Comparison of ENCODE assay signal across 33 mouse cellular contexts in the genomic region with DNA sequence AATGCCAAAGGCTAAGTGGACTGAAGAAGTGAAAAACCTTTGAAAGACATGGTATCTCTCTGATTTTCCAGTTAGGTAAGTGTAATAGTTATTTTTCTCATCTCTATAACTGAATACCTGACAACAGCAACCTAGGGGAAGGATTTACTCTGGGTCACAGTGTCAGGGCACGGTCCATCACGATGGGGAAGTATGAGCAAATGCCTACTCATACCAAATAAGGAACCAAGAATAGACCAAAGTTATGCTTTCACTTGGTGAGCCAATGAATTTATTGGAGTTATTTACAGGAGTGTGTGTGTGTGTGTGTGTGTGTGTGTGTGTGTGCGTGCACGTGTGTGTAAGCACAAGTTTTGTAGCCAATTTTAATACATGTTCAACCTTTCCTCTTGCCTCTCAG. TPM values are rescaled to one million over a fixed set of nuclear protein-coding genes. Genes with fewer than 3 reads are reported as not detected.
A peak's percentile ranks its signal among the peaks of the same experiment; 100 is the strongest.
DNase-seq lines count a peak whose midpoint lies in the region; ATAC-seq and TF ChIP-seq lines count a peak whose summit lies in the region.
"Had no signal": no experiment of that assay in that cellular context is flagged by ENCODE, and none has a peak within 500 bp of the region (broad histone marks: within the 10 kb centered on the region; RNA-seq: fewer than 3 reads in every experiment).

No protein-coding gene starts in this region.

- peaks cover 4% of the 10 kb centered on the region for H3K4me1 ChIP-seq in bone marrow macrophage, adult 2 months (ENCODE audit: control insufficient read depth, insufficient read depth, low read length)
- H3K4me1 ChIP-seq in heart, embryonic 11.5 days (ENCODE audit: control insufficient read depth, insufficient read depth, low read length), result peaks cover 4% of the 10 kb centered on the region; the same call in 1 of the 2 replicates
- H3K4me1 ChIP-seq: embryonic facial prominence, embryonic 15.5 days had no signal

- TF ChIP-seq POLR2A in bone marrow macrophage, adult 2 months (IDR thresholded peaks at IDR 0.05; ENCODE audit: borderline replicate concordance, low read depth, low read length), result no peak

- no peak for TF ChIP-seq CTCF in bone marrow macrophage, adult 2 months (IDR thresholded peaks at IDR 0.05; ENCODE audit: low read depth, low read length)

- peak; percentile 66; the same call in 1 of the 2 replicates for ATAC-seq in monocyte, adult 5-6 weeks (replicated peaks; ENCODE audit: insufficient number of reproducible peaks, low FRiP score, low TSS enrichment, poor library complexity, severe bottlenecking)
- ATAC-seq in heart, embryonic 11.5 days (replicated peaks; ENCODE audit: insufficient number of reproducible peaks, low FRiP score, low TSS enrichment), result no peak
- ATAC-seq: CD4-positive, CD25-positive, alpha-beta regulatory T cell, adult 4 months; forebrain, embryonic 15.5 days had no signal

- H3K79me2 ChIP-seq in macrophage (ENCODE audit: inconsistent target), result no peaks in the 10 kb centered on the region

- no peak overlapping the region for H3K9ac ChIP-seq in heart, embryonic 11.5 days (ENCODE audit: low read depth, low read length)
- H3K9ac ChIP-seq: embryonic facial prominence, embryonic 12.5 days; embryonic facial prominence, embryonic 15.5 days; forebrain, embryonic 12.5 days; forebrain, embryonic 15.5 days; hindbrain, embryonic 12.5 days; hindbrain, embryonic 15.5 days had no signal

- H3K36me3 ChIP-seq in macrophage (ENCODE audit: inconsistent target), result no peaks in the 10 kb centered on the region
- no peaks in the 10 kb centered on the region for H3K36me3 ChIP-seq in heart, embryonic 11.5 days (ENCODE audit: control insufficient read depth, insufficient read depth, low read length)
- H3K36me3 ChIP-seq: embryonic facial prominence, embryonic 12.5 days; embryonic facial prominence, embryonic 15.5 days; forebrain, embryonic 12.5 days; forebrain, embryonic 15.5 days; heart, embryonic 10.5 days; hindbrain, embryonic 12.5 days; hindbrain, embryonic 15.5 days had no signal

- H3K9me3 ChIP-seq in heart, embryonic 11.5 days (replicated peaks; ENCODE audit: control insufficient read depth, low read length), result peaks cover 7% of the 10 kb centered on the region
- H3K9me3 ChIP-seq: embryonic facial prominence, embryonic 15.5 days; forebrain, embryonic 15.5 days; heart, embryonic 10.5 days had no signal

- no peaks in the 10 kb centered on the region for H3K27me3 ChIP-seq in heart, embryonic 11.5 days (ENCODE audit: control insufficient read depth, insufficient read depth, low read length)
- H3K27me3 ChIP-seq: embryonic facial prominence, embryonic 12.5 days; embryonic facial prominence, embryonic 15.5 days; forebrain, embryonic 12.5 days; forebrain, embryonic 15.5 days; hindbrain, embryonic 12.5 days; hindbrain, embryonic 15.5 days had no signal

- peak overlapping the region; percentile 19; the same call in 1 of the 2 replicates for H3K27ac ChIP-seq in bone marrow macrophage, adult 2 months (ENCODE audit: insufficient read depth, low read depth, low read length)
- H3K27ac ChIP-seq in macrophage, result peak overlapping the region; percentile 24; the same call in 1 of the 2 replicates
- no peak overlapping the region for H3K27ac ChIP-seq in heart, embryonic 11.5 days (ENCODE audit: low read depth, low read length)
- H3K27ac ChIP-seq: embryonic facial prominence, embryonic 12.5 days; embryonic facial prominence, embryonic 15.5 days; forebrain, embryonic 12.5 days; forebrain, embryonic 15.5 days; heart, adult 2 months; heart, embryonic 10.5 days; hindbrain, embryonic 12.5 days; hindbrain, embryonic 15.5 days had no signal

- no peak overlapping the region for H3K4me2 ChIP-seq in heart, embryonic 11.5 days
- H3K4me2 ChIP-seq: embryonic facial prominence, embryonic 12.5 days; embryonic facial prominence, embryonic 15.5 days; forebrain, embryonic 12.5 days; forebrain, embryonic 15.5 days; hindbrain, embryonic 12.5 days; hindbrain, embryonic 15.5 days had no signal

- 20% methylated on average over 4 of the region's 4 CpGs for WGBS in macrophage (ENCODE audit: missing documents)
- 86% methylated on average over 4 of the region's 4 CpGs for WGBS in heart, embryonic 11.5 days (ENCODE audit: insufficient replicate concordance)

- no peak overlapping the region for H3K4me3 ChIP-seq in bone marrow macrophage, adult 2 months (ENCODE audit: insufficient read depth, low read length)
- H3K4me3 ChIP-seq in macrophage (ENCODE audit: inconsistent target), result no peak overlapping the region
- H3K4me3 ChIP-seq in heart, embryonic 11.5 days (ENCODE audit: low read depth, low read length), result no peak overlapping the region
- H3K4me3 ChIP-seq: embryonic facial prominence, embryonic 12.5 days; embryonic facial prominence, embryonic 15.5 days; forebrain, embryonic 12.5 days; forebrain, embryonic 15.5 days; heart, adult 2 months; heart, embryonic 10.5 days; hindbrain, embryonic 12.5 days; hindbrain, embryonic 15.5 days had no signal

- DNase-seq in A20 (ENCODE audit: low read depth, low spot score), result peak; percentile 81
- no peak for DNase-seq in right cerebral cortex, postnatal 36 days (ENCODE audit: low spot score in 2 of 2)
- DNase-seq in layer of hippocampus, postnatal 36 days, result no peak
- DNase-seq: adrenal gland, adult 2 months; adrenal gland, postnatal 14 days; cerebellum, adult 11-12 months; cerebellum, adult 8-10 months; cerebellum, postnatal 10 days; cerebellum, postnatal 36 days; gastrocnemius, postnatal 25 days; heart, adult 2 months had no signal

RNA-seq across cellular contexts. Expression of a gene that starts 41.5 kb away (rescaled TPM):
- polyA plus RNA-seq in bone marrow macrophage, adult 2 months (2012; ENCODE audit: insufficient read depth, insufficient read length, missing spikeins), result not detected in 2 replicates
- total RNA-seq in macrophage (2018; cell fraction: chromatin; rRNA removed), result not detected
- not detected for total RNA-seq in macrophage (2018; cell fraction: cytosol; rRNA removed)
- not detected for total RNA-seq in macrophage (2018; cell fraction: nucleus; rRNA removed)
- not detected in 3 replicates for polyA plus RNA-seq in macrophage (2018)
- total RNA-seq in monocyte, adult 5-6 weeks (2017), result 0.67 TPM in 1 of 3 replicates, not detected in the others
- under 1 TPM in 1 of 2 experiments, not detected in 1; 0.18 TPM for total RNA-seq in layer of hippocampus, postnatal 36 days (2021)
- polyA plus RNA-seq in heart, embryonic 11.5 days (2014; fragmentation: Nextera tagmentation; extraction: Ambion mirVana), result not detected in 2 replicates
- total RNA-seq: adrenal gland, adult 2 months; adrenal gland, postnatal 14 days; adrenal gland, postnatal 4 days; ES-E14; gastrocnemius, adult 8-10 months; gastrocnemius, postnatal 25 days; heart, adult 2 months; heart, postnatal 25 days; hematopoietic stem cell, adult 5-6 weeks had no signal
- polyA plus RNA-seq: adrenal gland, adult 2 months; brain, embryonic 14.5 days; C2C12; CD4-positive, CD25-positive, alpha-beta regulatory T cell, adult 4 months; embryonic facial prominence, embryonic 12.5 days; embryonic facial prominence, embryonic 15.5 days; forebrain, embryonic 12.5 days; forebrain, embryonic 15.5 days; heart, embryonic 14.5 days; heart, postnatal 0 days; hindbrain, embryonic 12.5 days; hindbrain, embryonic 15.5 days; intestine, embryonic 14.5 days had no signal

RNA-seq across cellular contexts. Expression of a gene that starts 56.2 kb away (rescaled TPM):
- polyA plus RNA-seq in bone marrow macrophage, adult 2 months (2012; ENCODE audit: insufficient read depth, insufficient read length, missing spikeins), result not detected in 2 replicates
- not detected for total RNA-seq in macrophage (2018; cell fraction: chromatin; rRNA removed)
- total RNA-seq in macrophage (2018; cell fraction: cytosol; rRNA removed), result not detected
- not detected for total RNA-seq in macrophage (2018; cell fraction: nucleus; rRNA removed)
- not detected in 3 replicates for polyA plus RNA-seq in macrophage (2018)
- not detected in 3 replicates for total RNA-seq in monocyte, adult 5-6 weeks (2017)
- 100 to 1,000 TPM; 119 to 121 TPM for total RNA-seq in layer of hippocampus, postnatal 36 days (2021)
- polyA plus RNA-seq in heart, embryonic 11.5 days (2014; fragmentation: Nextera tagmentation; extraction: Ambion mirVana), result 5.4 and 5.9 TPM in 2 replicates
